10 mouse cellular contexts compared by ENCODE assay signal in the genomic region with DNA sequence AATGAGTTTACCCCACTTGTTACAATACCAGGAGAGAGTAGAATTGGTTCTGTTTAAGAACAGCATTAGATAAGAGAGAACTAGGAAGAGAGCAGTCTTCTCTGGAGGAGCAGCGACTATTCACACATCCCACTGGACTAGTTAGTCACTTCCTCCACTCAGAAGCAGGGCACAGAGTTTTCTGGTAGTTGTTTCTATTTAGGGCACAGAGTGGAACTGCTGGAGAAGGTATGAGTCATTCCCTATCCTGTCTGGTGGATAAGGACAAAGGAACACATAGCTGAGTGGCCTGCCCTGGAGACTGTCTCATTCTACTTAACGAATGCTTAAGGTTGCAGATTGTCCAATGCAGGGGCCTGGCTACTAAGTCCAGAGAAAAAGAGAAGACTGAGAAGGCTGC.
DNase-seq lines count a peak whose midpoint lies in the region; ATAC-seq and TF ChIP-seq lines count a peak whose summit lies in the region.
"Had no signal": no experiment of that assay in that cellular context is flagged by ENCODE, and none has a peak within 500 bp of the region (broad histone marks: within the 10 kb centered on the region; RNA-seq: fewer than 3 reads in every experiment).

No protein-coding gene starts in this region.

- H3K27me3 ChIP-seq in midbrain, embryonic 11.5 days (ENCODE audit: control insufficient read depth, insufficient read depth, low read length), result no peaks in the 10 kb centered on the region
- no peaks in the 10 kb centered on the region for H3K27me3 ChIP-seq in midbrain, embryonic 10.5 days (ENCODE audit: low read depth, poor library complexity, severe bottlenecking)
- H3K27me3 ChIP-seq in stomach, embryonic 16.5 days (ENCODE audit: control insufficient read depth, insufficient read depth, low read length), result no peaks in the 10 kb centered on the region
- H3K27me3 ChIP-seq in intestine, embryonic 15.5 days (replicated peaks), result no peaks in the 10 kb centered on the region
- no peaks in the 10 kb centered on the region for H3K27me3 ChIP-seq in thymus, adult 2 months (ENCODE audit: control insufficient read depth, insufficient read depth, low read length)
- H3K27me3 ChIP-seq: kidney, embryonic 15.5 days; limb, embryonic 15.5 days had no signal

- no peak overlapping the region for H3K4me2 ChIP-seq in midbrain, embryonic 11.5 days
- no peak overlapping the region for H3K4me2 ChIP-seq in stomach, embryonic 16.5 days (ENCODE audit: low read depth, low read length)
- H3K4me2 ChIP-seq in intestine, embryonic 15.5 days (replicated peaks), result no peak overlapping the region
- H3K4me2 ChIP-seq: kidney, embryonic 15.5 days; limb, embryonic 15.5 days had no signal

- no peak for TF ChIP-seq CTCF in thymus, adult 2 months (IDR thresholded peaks at IDR 0.05; ENCODE audit: borderline replicate concordance, control insufficient read depth, extremely low read depth, insufficient read depth, low read length, poor library complexity)

- ATAC-seq in midbrain, embryonic 11.5 days (ENCODE audit: low FRiP score), result no peak
- ATAC-seq in stomach, embryonic 16.5 days (ENCODE audit: insufficient read depth, low FRiP score), result peak; percentile 66; the same call in 1 of the 2 replicates
- ATAC-seq in intestine, embryonic 15.5 days, result no peak

- no peak overlapping the region for H3K4me3 ChIP-seq in midbrain, embryonic 11.5 days (ENCODE audit: low read depth, low read length)
- no peak overlapping the region for H3K4me3 ChIP-seq in midbrain, embryonic 10.5 days
- no peak overlapping the region for H3K4me3 ChIP-seq in stomach, embryonic 16.5 days (replicated peaks; ENCODE audit: low read length)
- no peak overlapping the region for H3K4me3 ChIP-seq in intestine, embryonic 15.5 days (replicated peaks)
- no peak overlapping the region for H3K4me3 ChIP-seq in thymus, adult 2 months (ENCODE audit: control insufficient read depth, insufficient read depth, low read length)
- H3K4me3 ChIP-seq: kidney, embryonic 15.5 days; limb, embryonic 15.5 days had no signal

- H3K36me3 ChIP-seq in midbrain, embryonic 11.5 days (ENCODE audit: control insufficient read depth, insufficient read depth, low read length), result no peaks in the 10 kb centered on the region
- H3K36me3 ChIP-seq in midbrain, embryonic 10.5 days, result no peaks in the 10 kb centered on the region
- H3K36me3 ChIP-seq in stomach, embryonic 16.5 days (ENCODE audit: control insufficient read depth, insufficient read depth, low read length), result no peaks in the 10 kb centered on the region
- H3K36me3 ChIP-seq in intestine, embryonic 15.5 days, result no peaks in the 10 kb centered on the region
- no peaks in the 10 kb centered on the region for H3K36me3 ChIP-seq in thymus, adult 2 months (ENCODE audit: control insufficient read depth, insufficient read depth, low read length)
- H3K36me3 ChIP-seq: kidney, embryonic 15.5 days; limb, embryonic 15.5 days had no signal

- H3K27ac ChIP-seq in midbrain, embryonic 11.5 days (ENCODE audit: low read depth, low read length), result no peak overlapping the region
- no peak overlapping the region for H3K27ac ChIP-seq in midbrain, embryonic 10.5 days (replicated peaks)
- no peak overlapping the region for H3K27ac ChIP-seq in stomach, embryonic 16.5 days (ENCODE audit: low read length)
- H3K27ac ChIP-seq in intestine, embryonic 15.5 days, result no peak overlapping the region
- H3K27ac ChIP-seq in thymus, adult 2 months (ENCODE audit: control insufficient read depth, insufficient read depth, low read length), result no peak overlapping the region
- H3K27ac ChIP-seq: kidney, embryonic 15.5 days; limb, embryonic 15.5 days had no signal

- 86% methylated on average over 2 of the region's 2 CpGs for WGBS in midbrain, embryonic 11.5 days
- WGBS in midbrain, embryonic 10.5 days, result 78% methylated on average over 2 of the region's 2 CpGs
- WGBS in stomach, embryonic 16.5 days, result 74% methylated on average over 2 of the region's 2 CpGs
- 69% methylated on average over 2 of the region's 2 CpGs for WGBS in intestine, embryonic 15.5 days
- WGBS in thymus, adult 2 months, result 83% methylated on average over 2 of the region's 2 CpGs

- H3K4me1 ChIP-seq in midbrain, embryonic 11.5 days (ENCODE audit: control insufficient read depth, insufficient read depth, low read length), result peaks cover 4% of the 10 kb centered on the region; the same call in 1 of the 2 replicates
- peaks cover 13% of the 10 kb centered on the region for H3K4me1 ChIP-seq in midbrain, embryonic 10.5 days
- peaks cover 3% of the 10 kb centered on the region; the same call in 1 of the 2 replicates for H3K4me1 ChIP-seq in stomach, embryonic 16.5 days (ENCODE audit: control insufficient read depth, insufficient read depth, low read length)
- no peaks in the 10 kb centered on the region; the same call in 1 of the 2 replicates for H3K4me1 ChIP-seq in intestine, embryonic 15.5 days (replicated peaks)
- H3K4me1 ChIP-seq in thymus, adult 2 months (replicated peaks; ENCODE audit: control insufficient read depth, insufficient read depth, low read length), result no peaks in the 10 kb centered on the region

- TF ChIP-seq POLR2A in thymus, adult 2 months (IDR thresholded peaks at IDR 0.05; ENCODE audit: control insufficient read depth, extremely low read depth, insufficient read depth, low read length, poor library complexity), result no peak

- H3K9me3 ChIP-seq in midbrain, embryonic 11.5 days (ENCODE audit: control insufficient read depth, low read length), result no peaks in the 10 kb centered on the region
- no peaks in the 10 kb centered on the region for H3K9me3 ChIP-seq in midbrain, embryonic 10.5 days (replicated peaks)
- H3K9me3 ChIP-seq in stomach, embryonic 16.5 days (replicated peaks; ENCODE audit: control insufficient read depth, low read length), result no peaks in the 10 kb centered on the region
- H3K9me3 ChIP-seq in intestine, embryonic 15.5 days, result no peaks in the 10 kb centered on the region
- H3K9me3 ChIP-seq: kidney, embryonic 15.5 days; limb, embryonic 15.5 days had no signal

- no peak overlapping the region for H3K9ac ChIP-seq in midbrain, embryonic 11.5 days (ENCODE audit: low read length)
- no peak overlapping the region for H3K9ac ChIP-seq in stomach, embryonic 16.5 days (ENCODE audit: low read length)
- no peak overlapping the region for H3K9ac ChIP-seq in intestine, embryonic 15.5 days
- H3K9ac ChIP-seq: kidney, embryonic 15.5 days; limb, embryonic 15.5 days had no signal

- peak; percentile 72 for DNase-seq in midbrain, embryonic 11.5 days (ENCODE audit: low spot score, missing footprints)
- DNase-seq in midbrain, embryonic 10.5 days (ENCODE audit: low spot score), result no peak
- peak; percentile 41 to 59 for DNase-seq in frontal cortex, postnatal 36 days (ENCODE audit: low spot score in 2 of 2)
- DNase-seq in heart, postnatal 4 days, result peak; percentile 13
- no peak for DNase-seq in retina, embryonic 14.5 days (ENCODE audit: low spot score)
- no peak for DNase-seq in thymus, adult 2 months

Comparison
In these comparisons a context has a peak if more than half of its experiments do, and no peak if none do; other contexts are left out.
1. DNase-seq: peak in midbrain, embryonic 11.5 days (single experiment), frontal cortex, postnatal 36 days (2 of 2) and heart, postnatal 4 days (single experiment); none in midbrain, embryonic 10.5 days (single experiment), retina, embryonic 14.5 days (single experiment) and thymus, adult 2 months (single experiment).